Mouse (Mus musculus) lung, postnatal 0 days (tissue): ENCODE data around the gene C1rl.

Experiments used
- CTCF ChIP-seq: IDR thresholded peaks from 2 replicates; pipeline ENCODE4 v1.5.1; 2016; ENCODE audit warnings: antibody characterized with exemption, mild to moderate bottlenecking
- EP300 ChIP-seq: IDR thresholded peaks from 2 replicates; pipeline ENCODE4 v1.6.1; 2016; ENCODE audit warnings: antibody characterized with exemption, mild to moderate bottlenecking, control low read depth

DNA sequence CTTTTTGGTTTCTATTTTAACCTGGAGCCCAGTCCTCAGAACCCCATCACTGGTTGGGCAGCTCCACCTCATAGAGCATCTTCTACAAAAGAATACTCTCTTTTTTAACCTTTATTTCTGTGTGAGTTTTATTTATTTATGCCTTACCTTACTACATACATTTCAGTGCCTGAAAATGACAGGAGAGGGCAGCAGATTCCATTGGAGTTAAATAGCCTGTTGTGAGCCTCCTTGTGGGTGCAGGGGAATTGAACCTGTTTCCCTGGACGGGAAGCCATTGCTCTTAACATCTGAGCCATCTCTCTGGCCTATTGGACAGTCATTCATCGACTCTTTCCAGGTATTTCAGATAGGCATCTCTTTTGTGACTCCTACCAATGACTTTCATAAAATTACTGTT is 52.5 kb downstream of the C1rl start:
- no peak for TF ChIP-seq CTCF
- TF ChIP-seq EP300, result no peak
